Mouse (Mus musculus): ENCODE results near the gene Cd40. TPM values are rescaled to one million over a fixed set of nuclear protein-coding genes. Genes with fewer than 3 reads are reported as not detected.

The Cd40 gene
- polyA plus RNA-seq, 1 experiment from 2014 or later = 11.5 TPM

Other genes with a start within 250 kb of the Cd40 start
- 24.3 and 24.6 TPM in 2 replicates for gene Zswim1, start 232.9 kb upstream of the Cd40 start, polyA plus RNA-seq (2016; fragmentation: Nextera tagmentation; extraction: Ambion mirVana)
- 0.36 TPM in 1 of 2 replicates, not detected in the other for gene Spata25, start 227.1 kb upstream of the Cd40 start, polyA plus RNA-seq (2016; fragmentation: Nextera tagmentation; extraction: Ambion mirVana)
- gene Ctsa, start 222.8 kb upstream of the Cd40 start, polyA plus RNA-seq (2016; fragmentation: Nextera tagmentation; extraction: Ambion mirVana) = 93.0 and 105 TPM in 2 replicates
- 4.0 and 6.9 TPM in 2 replicates for gene Neurl2, start 222.2 kb upstream of the Cd40 start, polyA plus RNA-seq (2016; fragmentation: Nextera tagmentation; extraction: Ambion mirVana)
- 20.2 and 24.9 TPM in 2 replicates for gene Pltp, start 197.9 kb upstream of the Cd40 start, polyA plus RNA-seq (2016; fragmentation: Nextera tagmentation; extraction: Ambion mirVana)
- gene Pcif1, start 176.3 kb upstream of the Cd40 start, polyA plus RNA-seq (2016; fragmentation: Nextera tagmentation; extraction: Ambion mirVana) = 73.7 and 86.7 TPM in 2 replicates
- 18.0 and 21.3 TPM in 2 replicates for gene Zfp335, start 143.9 kb upstream of the Cd40 start, polyA plus RNA-seq (2016; fragmentation: Nextera tagmentation; extraction: Ambion mirVana)
- gene Mmp9, start 114.8 kb upstream of the Cd40 start, polyA plus RNA-seq (2016; fragmentation: Nextera tagmentation; extraction: Ambion mirVana) = 0.31 and 0.33 TPM in 2 replicates
- gene Slc12a5, start 94.8 kb upstream of the Cd40 start, polyA plus RNA-seq (2016; fragmentation: Nextera tagmentation; extraction: Ambion mirVana) = 0.83 and 1.0 TPM in 2 replicates
- 92.9 and 105 TPM in 2 replicates for gene Ncoa5, start 20.8 kb upstream of the Cd40 start, polyA plus RNA-seq (2016; fragmentation: Nextera tagmentation; extraction: Ambion mirVana)
- not detected in 2 replicates for gene 1700025C18Rik, start 35.1 kb downstream of the Cd40 start, polyA plus RNA-seq (2016; fragmentation: Nextera tagmentation; extraction: Ambion mirVana)
- 0.46 and 0.94 TPM in 2 replicates for gene Cdh22, start 179.2 kb downstream of the Cd40 start, polyA plus RNA-seq (2016; fragmentation: Nextera tagmentation; extraction: Ambion mirVana)
- gene Slc35c2, start 232.2 kb downstream of the Cd40 start, polyA plus RNA-seq (2016; fragmentation: Nextera tagmentation; extraction: Ambion mirVana) = 61.3 and 65.5 TPM in 2 replicates